Mouse (Mus musculus): ENCODE data around the gene Tgfa. TPM values are rescaled to one million over a fixed set of nuclear protein-coding genes. Genes with fewer than 3 reads are reported as not detected.

The Tgfa gene
- total RNA-seq, 2 experiments from 2014 or later = 0.52 TPM; not detected in 1

DNA sequence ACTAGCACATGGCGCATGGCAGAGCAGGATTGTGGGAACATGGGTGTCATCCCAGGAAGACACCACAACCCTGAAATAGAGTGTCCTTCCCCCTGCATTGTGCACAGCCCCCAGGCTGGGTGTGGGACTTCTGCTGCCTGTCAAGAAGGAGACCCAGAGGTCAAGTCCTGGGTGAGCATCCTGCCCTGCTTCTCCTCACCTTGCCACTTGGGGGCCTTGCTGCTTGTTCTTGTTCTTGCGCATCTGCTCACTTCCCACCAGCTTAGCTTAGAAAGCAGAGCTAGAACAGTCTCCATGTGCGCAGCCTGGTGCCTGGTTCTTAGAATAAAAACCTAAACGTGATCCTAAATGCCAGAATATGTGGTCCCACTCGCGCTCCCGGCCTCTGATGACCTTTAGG, 82.6 kb downstream of the Tgfa start:
- no peak for ATAC-seq (replicated peaks; ENCODE audit: poor library complexity)

DNA sequence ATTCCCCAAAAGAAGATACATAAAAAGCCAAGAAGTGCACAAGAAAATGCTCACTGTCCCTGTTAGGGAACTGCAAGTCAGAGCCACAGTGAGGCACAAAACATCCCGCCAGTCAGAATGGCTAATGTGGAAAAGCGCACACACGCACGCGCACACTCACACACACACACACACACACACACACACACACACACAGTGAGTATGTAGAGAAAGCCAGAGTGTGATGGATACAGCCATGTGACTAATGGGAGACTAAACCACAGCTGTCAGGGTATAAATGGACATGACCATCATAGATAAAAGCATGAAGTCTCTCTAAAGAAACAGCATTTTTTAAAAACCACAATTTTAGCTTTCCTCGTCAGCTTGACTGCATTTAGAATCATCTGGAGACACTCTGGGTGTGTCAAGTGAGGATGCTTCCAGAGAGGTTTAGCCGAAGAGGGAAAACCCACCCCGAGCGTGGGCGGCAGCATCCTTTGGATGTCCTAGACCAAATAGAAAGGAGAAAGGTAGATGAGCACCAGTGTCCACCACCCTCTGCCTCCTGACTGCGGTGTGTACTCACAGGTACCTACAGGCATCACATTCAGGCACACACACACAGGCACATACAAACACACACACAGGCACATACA, 86.7 kb downstream of the Tgfa start:
- ATAC-seq (replicated peaks; ENCODE audit: poor library complexity) = no peak

DNA sequence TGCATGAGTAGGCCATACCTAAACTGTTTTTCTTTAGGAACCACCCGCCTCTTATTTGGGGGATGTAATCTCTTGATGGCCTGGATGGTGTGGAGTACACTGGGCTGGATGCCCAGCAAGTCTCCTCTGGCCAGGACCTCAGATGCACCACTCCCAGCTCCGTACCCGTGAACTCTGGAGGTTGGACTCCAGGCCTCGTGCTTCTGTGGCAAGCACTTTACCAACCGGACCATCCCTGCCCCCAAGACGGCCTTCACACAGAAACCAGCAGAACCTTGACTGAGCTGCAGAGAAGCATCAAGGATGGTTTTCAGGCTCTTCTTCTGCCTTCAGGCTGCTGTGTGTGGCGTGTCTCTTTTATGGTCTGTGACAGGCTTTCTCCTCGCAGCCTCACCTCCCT, 98.3 kb downstream of the Tgfa start:
- no peak for ATAC-seq (replicated peaks; ENCODE audit: poor library complexity)

DNA sequence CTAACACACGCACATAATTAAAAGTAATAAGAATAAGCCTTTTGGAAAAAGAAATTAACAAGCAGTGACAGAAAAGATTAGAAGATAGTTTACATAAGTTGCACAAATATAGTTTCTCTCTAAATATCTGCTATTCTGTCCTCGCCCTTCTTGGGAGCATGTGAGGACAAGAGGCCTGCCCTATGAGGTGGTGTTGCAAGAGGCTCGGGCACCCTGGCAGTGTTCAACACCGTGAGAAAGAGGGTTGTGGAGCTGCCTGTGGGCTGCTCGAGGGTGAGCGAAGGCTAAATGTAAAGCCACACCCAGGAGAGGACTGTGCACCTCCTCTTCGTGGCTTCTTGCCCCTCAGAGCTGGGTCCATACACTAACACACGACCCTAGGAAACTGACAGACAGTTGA, 100.4 kb downstream of the Tgfa start:
- ATAC-seq (replicated peaks; ENCODE audit: poor library complexity) = no peak

DNA sequence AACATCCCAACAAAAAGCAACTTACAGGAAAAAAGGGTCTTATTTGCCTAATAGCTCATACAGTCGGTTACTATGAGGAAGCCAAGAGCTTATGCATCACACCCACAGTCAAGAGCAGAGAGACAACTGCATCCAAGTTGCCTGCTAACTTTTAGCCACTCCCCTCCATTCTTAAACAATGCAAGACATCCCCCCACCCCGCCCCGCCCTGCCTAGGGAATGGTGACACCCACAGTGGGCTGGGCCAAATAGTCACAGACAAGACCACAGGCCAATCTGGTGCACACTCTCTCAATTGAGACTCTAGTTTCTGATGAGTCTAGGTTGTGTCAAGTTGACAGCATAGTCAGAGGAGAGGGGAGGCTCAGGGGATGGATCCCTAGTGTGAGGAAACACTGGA, 101.1 kb downstream of the Tgfa start:
- ATAC-seq (replicated peaks; ENCODE audit: poor library complexity) = no peak

DNA sequence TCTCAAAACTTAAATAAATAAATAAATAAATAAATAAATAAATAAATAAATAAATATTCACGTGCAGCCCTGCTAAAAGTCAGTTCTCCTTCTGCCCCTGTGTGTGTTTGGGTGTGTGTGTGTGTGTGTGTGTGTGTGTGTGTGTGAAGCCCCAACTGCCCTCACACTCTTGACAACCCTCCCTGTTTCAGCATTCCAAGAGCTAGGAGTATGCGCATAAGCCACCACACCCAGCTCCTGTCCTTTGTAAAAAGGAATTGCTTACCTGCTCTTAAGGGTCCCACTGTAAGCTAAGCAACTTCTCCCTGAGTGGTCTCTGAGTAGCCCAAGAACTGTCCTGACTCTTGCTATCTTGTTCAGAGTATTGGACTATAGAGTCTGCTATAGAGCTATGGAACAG, 101.9 kb downstream of the Tgfa start:
- ATAC-seq (replicated peaks; ENCODE audit: poor library complexity) = no peak

DNA sequence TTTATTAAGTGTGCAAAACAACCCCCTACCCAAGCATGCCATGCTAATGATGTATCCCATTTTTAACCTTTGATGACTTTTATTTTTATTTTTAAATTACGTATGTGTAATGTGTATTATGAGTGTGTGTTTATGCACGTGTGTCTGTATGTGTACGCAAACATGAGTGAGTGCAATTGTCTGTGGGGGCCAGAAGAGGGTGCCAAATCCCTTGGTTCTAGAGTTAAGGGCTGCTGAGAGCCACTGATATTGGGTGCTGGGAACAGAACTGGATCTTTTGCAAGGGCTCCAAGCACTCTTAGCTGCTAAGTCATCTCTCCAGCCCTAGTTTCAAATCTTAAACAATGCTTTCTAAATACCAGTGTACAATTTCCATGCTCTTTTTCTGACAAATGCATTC, 103.9 kb downstream of the Tgfa start:
- no peak for ATAC-seq (replicated peaks; ENCODE audit: poor library complexity)

DNA sequence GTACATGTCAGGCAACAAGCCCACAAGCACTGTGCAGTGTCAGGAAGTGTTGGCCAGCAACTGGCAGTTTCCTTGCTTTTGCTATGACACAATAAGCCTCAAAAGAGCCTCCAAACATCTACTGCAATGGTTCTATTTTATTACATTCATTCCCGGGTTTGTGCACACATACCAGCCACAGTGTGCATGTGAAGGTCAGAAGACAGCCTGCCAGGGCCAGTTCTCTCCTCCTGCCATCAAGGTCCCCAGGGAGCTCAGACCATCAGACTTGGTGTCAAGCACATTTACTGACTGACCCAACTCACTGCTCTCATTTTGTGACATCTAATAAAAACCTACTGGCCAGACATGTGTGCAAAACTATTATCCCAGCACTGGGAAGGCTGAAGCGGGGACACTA, 104.4 kb downstream of the Tgfa start:
- ATAC-seq (replicated peaks; ENCODE audit: poor library complexity) = no peak

DNA sequence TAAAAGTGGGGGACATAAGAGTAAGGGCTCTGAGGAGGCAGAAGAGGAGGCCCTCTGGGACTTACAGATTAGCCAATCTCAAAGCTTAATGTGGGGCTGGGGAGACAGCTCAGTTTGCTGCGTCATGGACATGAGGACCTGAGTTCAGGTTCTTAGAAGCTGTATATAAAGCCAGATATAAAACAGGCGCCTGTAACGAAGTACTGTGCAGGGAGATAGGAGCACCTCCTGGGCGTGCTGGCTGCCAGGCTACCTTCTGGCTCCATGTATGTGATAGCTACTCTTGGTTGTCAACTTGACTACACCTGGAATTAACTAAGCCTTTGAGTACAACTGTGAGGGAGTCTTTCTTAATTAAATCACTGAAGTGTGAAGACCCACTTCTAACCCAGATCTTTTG, 110.7 kb downstream of the Tgfa start:
- no peak for ATAC-seq (replicated peaks; ENCODE audit: poor library complexity)

DNA sequence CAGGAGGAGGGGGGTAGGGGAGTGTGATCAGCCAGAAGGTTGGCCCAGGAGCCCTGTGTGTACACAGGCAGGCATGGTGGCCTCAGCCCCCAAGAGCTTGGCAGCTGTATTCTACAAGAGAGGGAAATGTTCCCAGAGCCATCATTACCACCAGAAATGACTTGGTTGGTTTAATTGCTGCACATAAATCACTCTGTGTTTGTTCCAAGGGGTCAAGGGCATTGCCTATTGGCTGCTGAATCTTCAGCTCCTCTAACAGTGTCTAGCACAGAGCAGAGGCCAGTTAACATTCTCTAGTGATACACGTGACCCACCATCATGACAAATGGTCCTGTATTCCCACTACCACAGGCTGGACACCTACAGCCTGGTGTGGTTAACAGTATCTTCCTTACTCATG, 119.0 kb downstream of the Tgfa start:
- ATAC-seq (replicated peaks; ENCODE audit: poor library complexity) = no peak

DNA sequence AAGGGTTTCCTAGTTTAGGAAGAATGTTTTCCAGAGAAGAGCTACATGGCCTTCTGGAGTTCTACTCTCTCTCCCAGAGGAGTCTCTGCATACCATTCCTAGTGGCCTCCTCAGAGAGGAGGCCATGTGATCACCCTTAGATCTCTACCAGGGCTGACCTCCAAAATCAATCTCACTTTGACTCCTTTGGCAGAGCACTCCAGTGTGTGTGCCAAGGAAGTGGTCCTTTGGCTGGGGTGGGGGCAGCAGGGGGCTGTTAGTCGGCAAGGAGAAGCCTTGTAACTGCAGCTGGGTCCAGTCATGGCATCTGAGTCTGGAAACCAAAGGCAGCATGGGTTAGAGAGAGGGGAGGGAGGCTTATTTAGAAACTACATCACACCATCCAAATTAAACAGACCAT, 122.0 kb downstream of the Tgfa start:
- no peak for ATAC-seq (replicated peaks; ENCODE audit: poor library complexity)

DNA sequence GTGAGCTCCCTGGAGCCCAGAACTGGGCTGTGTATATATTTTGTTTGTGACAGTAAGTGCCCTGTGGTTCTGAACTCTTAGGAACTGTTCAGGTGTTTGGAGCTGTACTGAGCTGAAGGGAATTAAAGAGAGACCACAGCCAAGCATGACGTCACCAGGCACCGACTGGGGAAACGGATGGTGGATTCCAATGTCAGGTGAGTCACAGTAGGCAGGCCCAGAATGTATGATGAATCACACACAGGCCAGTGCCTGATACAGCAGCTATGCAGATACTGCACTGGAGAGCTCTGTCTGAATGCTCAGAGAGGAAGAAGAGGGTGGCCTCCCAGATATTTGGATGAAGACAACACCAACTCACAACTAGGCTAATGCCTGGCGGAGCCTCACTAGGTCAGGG, 123.8 kb downstream of the Tgfa start:
- ATAC-seq (replicated peaks; ENCODE audit: poor library complexity) = no peak

DNA sequence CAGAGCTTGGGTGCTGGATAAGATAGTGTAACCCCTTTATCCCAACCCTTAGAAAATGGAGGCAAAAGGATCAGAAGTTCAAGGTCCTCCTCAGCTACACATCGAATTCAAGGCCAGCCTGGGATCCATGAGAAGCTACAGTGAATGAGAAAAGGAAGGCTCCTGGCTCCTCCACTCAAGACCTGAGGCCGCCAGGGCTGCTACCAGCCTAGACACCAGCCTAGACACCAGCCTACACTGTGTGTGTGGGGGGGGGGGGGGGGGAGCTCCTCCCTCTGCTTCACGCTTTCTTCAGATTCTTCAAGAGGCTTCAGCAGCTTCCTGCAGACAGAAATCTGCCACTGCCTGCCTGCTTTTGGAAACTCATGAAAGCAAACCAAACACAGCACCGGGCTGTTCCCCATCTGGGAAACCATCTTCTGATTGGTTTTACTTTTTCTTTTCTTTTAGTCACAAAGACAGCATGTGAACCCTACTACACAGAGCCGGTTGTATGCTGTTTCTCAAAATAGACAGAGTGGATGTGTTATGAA, 127.1 kb downstream of the Tgfa start:
- ATAC-seq (replicated peaks; ENCODE audit: poor library complexity) = no peak

DNA sequence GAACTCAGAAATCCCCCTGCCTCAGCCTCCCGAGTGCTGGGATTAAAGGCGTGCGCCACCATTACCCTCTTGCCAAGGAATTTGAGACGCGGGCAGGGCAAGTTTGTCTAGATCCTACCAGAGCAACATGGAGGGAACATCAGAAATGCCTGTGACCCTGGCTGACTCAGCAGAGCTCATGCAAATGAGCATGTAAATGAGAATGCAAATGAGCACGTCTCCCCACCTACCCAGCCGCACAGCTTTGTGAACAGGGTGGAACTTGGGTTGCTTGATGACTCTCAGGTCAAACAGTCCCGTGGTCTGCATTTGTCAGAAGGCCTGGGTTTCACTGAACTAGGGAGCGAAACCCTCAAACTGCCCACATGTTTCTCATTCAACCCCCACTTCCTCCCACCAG, 128.0 kb downstream of the Tgfa start:
- no peak for ATAC-seq (replicated peaks; ENCODE audit: poor library complexity)

DNA sequence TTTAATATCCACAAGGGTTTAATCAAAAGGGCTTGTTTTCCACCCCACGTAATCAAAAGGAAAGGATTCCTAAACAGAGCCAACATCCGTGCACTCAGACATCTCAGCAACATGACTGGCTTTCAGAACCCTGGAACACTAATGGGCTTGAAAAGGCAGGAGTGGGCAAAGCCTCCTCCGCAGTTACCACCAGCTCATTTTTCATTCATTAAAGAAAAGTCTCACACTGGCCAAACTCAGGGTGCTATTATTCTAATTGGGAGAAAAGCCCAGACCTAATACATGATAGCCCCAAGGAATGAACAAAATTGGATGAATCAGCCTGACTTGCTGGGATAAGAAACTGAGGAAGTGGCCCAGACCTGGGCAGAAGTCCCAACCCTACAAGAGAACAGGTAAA, 129.4 kb downstream of the Tgfa start:
- no peak for ATAC-seq (replicated peaks; ENCODE audit: poor library complexity)

Other genes starting within 250 kb of the Tgfa start
- gene Dusp11, start 233.6 kb upstream of the Tgfa start, total RNA-seq (2015) = 61.4 and 64.5 TPM in 2 replicates
- gene Dusp11, start 233.6 kb upstream of the Tgfa start, total RNA-seq (2017) = 36.7 and 38.0 TPM in 2 replicates
- not detected in 2 replicates for gene Figla, start 179.1 kb upstream of the Tgfa start, total RNA-seq (2015)
- gene Figla, start 179.1 kb upstream of the Tgfa start, total RNA-seq (2017) = not detected in 2 replicates
- 2.5 and 4.6 TPM in 2 replicates for gene Add2, start 166.5 kb upstream of the Tgfa start, total RNA-seq (2015)
- 6.7 and 8.0 TPM in 2 replicates for gene Add2, start 166.5 kb upstream of the Tgfa start, total RNA-seq (2017)
- gene Fam136a, start 170.4 kb downstream of the Tgfa start, total RNA-seq (2015) = 55.2 and 59.2 TPM in 2 replicates
- 78.4 and 102 TPM in 2 replicates for gene Fam136a, start 170.4 kb downstream of the Tgfa start, total RNA-seq (2017)
- 520 and 538 TPM in 2 replicates for gene Snrpg, start 176.1 kb downstream of the Tgfa start, total RNA-seq (2015)
- 60.0 and 69.9 TPM in 2 replicates for gene Snrpg, start 176.1 kb downstream of the Tgfa start, total RNA-seq (2017)
- 33.1 and 40.5 TPM in 2 replicates for gene Pcyox1, start 201.9 kb downstream of the Tgfa start, total RNA-seq (2015)
- gene Pcyox1, start 201.9 kb downstream of the Tgfa start, total RNA-seq (2017) = 65.6 and 88.1 TPM in 2 replicates
- gene Tia1, start 209.0 kb downstream of the Tgfa start, total RNA-seq (2015) = 67.3 and 125 TPM in 2 replicates
- 75.5 and 98.4 TPM in 2 replicates for gene Tia1, start 209.0 kb downstream of the Tgfa start, total RNA-seq (2017)
- not detected in 2 replicates for gene Gm44790, start 231.4 kb downstream of the Tgfa start, total RNA-seq (2015)
- 1.8 TPM in 1 of 2 replicates, not detected in the other for gene Gm44790, start 231.4 kb downstream of the Tgfa start, total RNA-seq (2017)
- 27.1 and 45.4 TPM in 2 replicates for gene C87436, start 243.2 kb downstream of the Tgfa start, total RNA-seq (2015)
- gene C87436, start 243.2 kb downstream of the Tgfa start, total RNA-seq (2017) = 25.6 and 45.9 TPM in 2 replicates

Data from megakaryocyte progenitor cell, adult 5-6 weeks (primary cell).